Mouse (Mus musculus): ENCODE measurements around the gene Rpgr.
A peak's percentile ranks its signal among the peaks of the same experiment; 100 is the strongest.

Gene Rpgr

GRCm38 (mm10) chrX:10216410-10216949 lies at the start of gene Rpgr:
Gene Rpgr, minus strand, starts transcription at chrX:10216920.
- peak; percentile 87 for DNase-seq (ENCODE audit: low read depth, low spot score)

GRCm38 (mm10) chrX:10258260-10258659 lies 41.5 kb upstream of the Rpgr start:
- DNase-seq (ENCODE audit: low read depth, low spot score) = no peak

DNA sequence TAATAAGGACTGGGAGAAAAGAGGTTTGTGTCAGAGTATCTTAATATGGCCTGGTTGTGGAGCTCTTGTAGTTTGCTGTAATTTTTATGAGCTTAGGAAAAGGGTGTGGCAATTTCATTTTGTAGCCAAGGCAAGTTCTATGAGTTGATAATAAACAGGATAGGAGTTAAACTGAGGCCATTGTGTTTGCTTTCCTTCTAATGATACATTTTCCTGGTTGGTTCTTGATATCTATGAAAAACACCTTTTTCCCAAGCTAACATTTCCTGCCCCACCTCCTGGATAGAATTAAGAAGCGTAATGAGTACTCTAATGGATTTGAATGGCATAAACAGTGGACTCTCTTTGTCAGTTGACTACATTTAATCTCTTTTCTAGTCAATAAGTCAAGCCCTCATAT lies 41.1 kb upstream of the Rpgr start:
- DNase-seq (ENCODE audit: low read depth, low spot score) = no peak

DNA sequence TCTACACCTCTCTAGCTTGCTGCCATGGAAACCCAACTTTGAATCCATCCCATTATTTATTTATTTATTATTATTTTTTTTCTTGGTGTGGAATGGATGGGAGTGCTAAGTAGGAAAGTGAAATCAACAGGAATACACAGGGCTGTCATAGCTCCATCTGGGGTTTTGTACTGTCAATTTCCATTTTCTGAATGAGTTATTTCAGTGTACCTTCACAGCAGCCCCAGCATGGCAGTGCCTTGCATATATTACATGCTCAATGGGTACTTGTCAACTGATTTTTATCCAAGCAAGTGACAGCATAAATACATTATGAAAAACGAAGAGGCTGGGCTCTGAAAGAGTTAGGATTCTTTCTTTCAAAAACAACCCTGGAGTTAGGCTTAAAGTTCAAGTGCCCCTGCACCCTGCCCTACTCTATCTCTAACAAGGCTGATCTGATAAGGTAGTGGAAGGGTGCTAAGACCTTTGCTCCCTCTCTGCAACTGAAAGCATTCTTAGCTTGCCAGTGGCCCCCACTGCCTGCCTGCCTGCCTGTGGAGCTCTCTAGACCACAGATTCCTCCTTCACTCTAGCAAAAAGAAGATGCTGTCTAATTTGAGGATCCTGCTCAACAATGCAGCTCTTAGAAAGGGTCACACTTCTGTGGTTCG lies 35.3 kb upstream of the Rpgr start, which contains the start of gene Otc:
Otc (plus strand) TSS at position 454 of the 653 bp plus-strand sequence.
- DNase-seq (ENCODE audit: low read depth, low spot score) = no peak

DNA sequence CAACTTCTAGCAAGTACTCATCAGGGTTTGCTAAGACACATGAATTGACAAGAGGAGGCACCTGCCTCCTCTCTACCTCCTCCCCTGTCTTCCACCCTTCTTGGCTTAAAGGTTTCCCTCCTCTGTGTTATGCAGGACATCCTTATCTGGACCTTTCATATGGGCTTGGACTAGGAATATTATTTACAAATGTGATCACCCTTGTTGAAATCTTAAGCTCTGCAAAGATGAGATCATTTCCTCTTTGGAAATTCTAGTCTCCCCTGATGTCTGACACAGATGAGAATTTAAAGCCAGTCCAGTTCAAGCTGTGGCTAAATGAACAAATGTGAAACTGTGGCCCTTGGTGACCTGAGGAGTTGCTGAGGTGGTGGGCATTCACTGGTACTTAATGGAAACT lies 34.6 kb upstream of the Rpgr start:
- no peak for DNase-seq (ENCODE audit: low read depth, low spot score)

DNA sequence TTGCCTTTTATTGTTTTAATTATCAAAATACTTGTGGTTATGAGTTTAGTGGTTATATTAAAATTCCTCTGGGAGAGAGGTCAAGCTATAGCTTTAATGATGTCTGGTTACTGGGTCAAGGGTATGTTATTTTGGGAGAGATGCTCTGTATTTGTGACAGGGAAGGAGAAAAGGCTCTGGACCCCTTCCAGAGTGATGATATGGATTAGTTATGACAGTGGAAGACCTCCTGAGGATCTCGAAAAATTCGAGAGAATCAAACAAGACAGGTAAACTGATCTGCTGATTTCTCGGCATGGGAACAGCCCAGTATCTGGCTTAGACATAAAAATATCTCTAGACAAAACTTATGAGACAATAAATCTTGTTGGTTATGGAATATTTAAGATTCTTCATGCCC lies 27.2 kb upstream of the Rpgr start:
- DNase-seq (ENCODE audit: low read depth, low spot score) = no peak

GRCm38 (mm10) chrX:10239515-10239914 lies 22.8 kb upstream of the Rpgr start:
- DNase-seq (ENCODE audit: low read depth, low spot score) = no peak

DNA sequence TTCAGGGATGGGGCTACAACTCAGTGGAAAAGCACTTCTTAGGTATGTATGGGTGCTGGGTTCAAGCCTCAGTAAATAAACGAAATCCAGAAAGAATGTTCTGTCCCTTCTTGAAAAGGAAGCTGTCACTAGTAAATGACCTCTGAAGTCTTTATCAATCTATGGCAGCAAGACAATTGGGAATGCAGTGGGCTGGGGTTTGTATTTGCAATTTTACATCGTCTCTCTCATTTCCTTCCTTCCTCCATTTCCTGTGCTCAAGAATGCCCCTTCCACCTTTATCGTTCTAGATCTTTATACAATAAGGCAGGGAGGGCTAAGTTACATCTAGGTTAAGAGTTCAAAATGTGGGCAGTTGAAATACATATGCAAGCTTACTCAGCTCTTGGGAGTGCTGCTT lies 17.9 kb upstream of the Rpgr start:
- DNase-seq (ENCODE audit: low read depth, low spot score) = no peak

DNA sequence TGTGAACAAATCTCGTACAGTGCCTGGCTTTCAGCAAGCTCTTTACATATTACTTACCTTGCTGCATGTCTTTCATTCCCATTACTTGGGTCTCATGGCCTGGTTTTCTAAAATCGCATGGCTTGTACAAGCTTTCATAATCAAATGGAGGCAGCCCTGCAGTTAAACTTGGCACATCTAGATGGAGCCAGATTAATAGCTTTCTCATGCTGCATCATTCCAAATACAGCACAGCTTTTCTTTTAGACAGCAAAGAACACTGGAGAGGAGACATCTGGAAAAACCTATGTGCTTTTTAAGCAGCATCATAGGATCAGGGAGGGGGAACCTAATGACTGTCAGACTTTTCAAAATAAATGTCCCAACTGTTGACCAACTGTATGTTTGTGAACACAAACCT lies 16.3 kb upstream of the Rpgr start:
- no peak for DNase-seq (ENCODE audit: low read depth, low spot score)

- no peak for DNase-seq (ENCODE audit: low read depth, low spot score)
These were observed 2.6 kb upstream of the Rpgr start for GRCm38 (mm10) chrX:10219281-10219680.

DNA sequence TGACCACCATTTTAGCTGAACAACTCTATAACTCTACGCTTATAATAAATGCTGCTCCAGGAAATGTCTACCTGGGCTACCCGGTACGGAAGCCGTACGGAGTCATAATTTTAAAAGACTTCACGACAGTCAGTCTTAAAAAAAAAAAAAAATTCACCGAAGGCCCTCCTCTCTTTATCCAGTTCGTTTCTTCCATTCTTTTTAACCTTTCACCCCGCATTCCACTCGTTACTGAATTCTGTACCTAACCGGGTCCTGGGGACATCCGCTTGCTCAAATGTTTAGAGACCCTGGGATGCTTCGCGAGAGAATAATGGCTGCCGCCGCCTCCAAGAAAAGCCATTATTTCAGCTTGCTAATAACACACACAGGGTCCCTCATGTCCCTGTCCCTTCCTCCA lies 748 bp downstream of the Rpgr start:
- DNase-seq (ENCODE audit: low read depth, low spot score) = peak; percentile 8

- DNase-seq (ENCODE audit: low read depth, low spot score) = no peak
These were observed 10.8 kb downstream of the Rpgr start for GRCm38 (mm10) chrX:10205937-10206336.

GRCm38 (mm10) chrX:10201289-10201688 lies 15.4 kb downstream of the Rpgr start:
- DNase-seq (ENCODE audit: low read depth, low spot score) = peak; percentile 5

- no peak for DNase-seq (ENCODE audit: low read depth, low spot score)
These were observed 64.3 kb downstream of the Rpgr start for GRCm38 (mm10) chrX:10152390-10152789.

DNA sequence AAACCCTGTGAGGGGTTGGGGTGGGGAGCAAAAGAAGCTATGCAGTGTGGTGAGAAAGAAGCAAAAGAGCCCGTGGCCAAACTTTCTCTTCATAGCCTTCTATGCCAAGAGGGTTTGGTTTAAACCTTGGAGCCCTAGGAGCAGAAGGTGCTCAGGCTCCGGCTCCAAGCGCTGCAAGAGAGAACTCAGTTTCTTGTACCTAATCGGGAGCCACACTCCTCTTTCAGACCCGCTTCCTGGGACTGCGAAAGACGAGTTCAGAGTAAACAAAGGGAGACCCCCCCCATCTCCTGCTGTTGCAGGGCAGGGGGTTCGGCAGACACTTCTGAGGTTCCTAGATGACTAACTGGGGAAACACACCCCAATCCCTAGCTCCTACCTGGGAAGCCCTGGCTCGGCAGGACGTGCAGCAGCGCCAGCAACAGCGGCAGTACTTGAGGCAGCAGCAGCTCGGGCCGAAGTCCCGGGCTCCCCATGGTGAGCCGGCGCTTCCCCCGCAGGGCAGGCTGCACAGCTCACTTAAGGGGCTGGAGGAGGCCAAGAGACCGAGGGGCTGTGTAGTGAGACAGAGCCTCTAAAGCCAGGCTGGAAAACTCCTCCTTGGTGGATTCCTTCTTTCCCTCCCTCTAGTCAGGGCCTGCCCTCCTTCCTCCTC lies 99.5 kb downstream of the Rpgr start, which contains the start of gene Srpx:
Srpx (minus strand) TSS at position 645 of the 655 bp plus-strand sequence.
- DNase-seq (ENCODE audit: low read depth, low spot score) = no peak

- DNase-seq (ENCODE audit: low read depth, low spot score) = no peak
These were observed 100.9 kb downstream of the Rpgr start for GRCm38 (mm10) chrX:10115780-10116179.

DNA sequence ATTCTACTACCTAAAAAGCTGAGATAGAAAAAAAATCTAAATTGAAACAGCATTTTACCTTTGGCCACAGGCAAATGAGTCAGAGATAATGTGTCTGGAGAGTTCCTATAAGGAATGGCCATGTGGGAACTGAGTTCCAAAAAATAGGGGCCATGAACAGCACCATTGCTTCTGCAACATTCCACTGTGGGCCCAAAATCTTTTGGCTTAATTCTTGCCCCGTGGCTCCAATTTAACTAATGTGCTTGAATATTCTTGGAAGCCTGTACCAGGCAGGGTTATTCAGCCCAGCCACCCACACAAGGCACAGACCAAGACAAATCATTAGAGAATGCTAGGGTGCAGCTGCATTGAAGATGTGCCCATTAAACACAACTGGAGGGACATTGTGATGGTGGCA lies 106.0 kb downstream of the Rpgr start:
- no peak for DNase-seq (ENCODE audit: low read depth, low spot score)

GRCm38 (mm10) chrX:10108558-10108957 lies 108.2 kb downstream of the Rpgr start:
- no peak for DNase-seq (ENCODE audit: low read depth, low spot score)

- no peak for DNase-seq (ENCODE audit: low read depth, low spot score)
These were observed 111.2 kb downstream of the Rpgr start for GRCm38 (mm10) chrX:10105475-10105874.

- DNase-seq (ENCODE audit: low read depth, low spot score) = no peak
These were observed 114.0 kb downstream of the Rpgr start for GRCm38 (mm10) chrX:10102739-10103138.

DNA sequence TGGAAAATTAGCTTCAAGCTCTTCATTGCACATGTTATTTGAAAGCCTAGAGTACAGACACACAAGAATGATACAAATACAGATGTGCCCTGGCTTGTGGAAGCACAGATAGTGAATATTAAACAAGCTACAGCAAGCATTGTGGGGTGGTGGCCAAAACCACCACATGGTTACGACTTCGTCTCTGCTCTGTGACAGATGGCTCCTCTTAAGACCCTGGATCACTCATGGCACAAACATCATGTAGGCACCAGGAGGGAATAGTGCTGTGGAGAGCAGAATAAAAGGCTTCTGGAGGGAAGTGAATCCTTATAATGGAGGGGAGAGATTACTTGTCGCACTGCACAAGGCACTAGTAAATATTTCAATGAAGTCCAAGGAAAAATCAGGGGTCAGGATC lies 120.9 kb downstream of the Rpgr start:
- no peak for DNase-seq (ENCODE audit: low read depth, low spot score)

- DNase-seq (ENCODE audit: low read depth, low spot score) = no peak
These were observed 136.3 kb downstream of the Rpgr start for GRCm38 (mm10) chrX:10080385-10080784.

- no peak for DNase-seq (ENCODE audit: low read depth, low spot score)
These were observed 136.7 kb downstream of the Rpgr start for GRCm38 (mm10) chrX:10079981-10080380.

Data from embryo, embryonic 11.5 days (tissue).